8 mouse cellular contexts compared by ENCODE assay signal in genomic region chr15:78773290-78773729, GRCm38 (mm10). TPM values are rescaled to one million over a fixed set of nuclear protein-coding genes. Genes with fewer than 3 reads are reported as not detected.
DNase-seq lines count a peak whose midpoint lies in the region; ATAC-seq and TF ChIP-seq lines count a peak whose summit lies in the region.

Gene Mfng (minus strand): TSS chr15:78773475.

- ATAC-seq in forebrain, embryonic 12.5 days (ENCODE audit: low FRiP score): peak; percentile 79
- peak; percentile 72 for ATAC-seq in heart, embryonic 16.5 days (replicated peaks; ENCODE audit: extremely low read depth, insufficient read depth, low FRiP score)
- ATAC-seq in lung, embryonic 15.5 days (ENCODE audit: borderline replicate concordance, extremely low read depth, low FRiP score, low TSS enrichment): peak; percentile 78
- peak; percentile 72 for ATAC-seq in neural tube, embryonic 14.5 days (ENCODE audit: low read depth)

- no peaks in the 10 kb centered on the region for H3K9me3 ChIP-seq in forebrain, embryonic 12.5 days
- peaks cover 7% of the 10 kb centered on the region; the same call in 1 of the 2 replicates for H3K9me3 ChIP-seq in heart, embryonic 16.5 days (replicated peaks; ENCODE audit: control insufficient read depth, low read length)
- no peaks in the 10 kb centered on the region for H3K9me3 ChIP-seq in lung, embryonic 15.5 days
- no peaks in the 10 kb centered on the region for H3K9me3 ChIP-seq in neural tube, embryonic 14.5 days (ENCODE audit: control insufficient read depth, low read length)

- H3K4me1 ChIP-seq in forebrain, embryonic 12.5 days: peaks cover 65% of the 10 kb centered on the region
- H3K4me1 ChIP-seq in heart, embryonic 16.5 days (ENCODE audit: control insufficient read depth, insufficient read depth, low read length): no peaks in the 10 kb centered on the region; the same call in 1 of the 2 replicates
- peaks cover 19% of the 10 kb centered on the region for H3K4me1 ChIP-seq in lung, embryonic 15.5 days
- peaks cover 16% of the 10 kb centered on the region for H3K4me1 ChIP-seq in neural tube, embryonic 14.5 days (ENCODE audit: control insufficient read depth, insufficient read depth, low read length)
- peaks cover 29% of the 10 kb centered on the region for H3K4me1 ChIP-seq in thymus, adult 2 months (replicated peaks; ENCODE audit: control insufficient read depth, insufficient read depth, low read length)

- peak; percentile 75 to 77 for DNase-seq in CD8-positive naive resting alpha-beta T cell, adult 2 months (ENCODE audit: low read depth in 2 of 2, low spot score in 2 of 2)
- DNase-seq in adrenal gland, postnatal 14 days: peak; percentile 87
- peak; percentile 86 for DNase-seq in kidney, postnatal 10 days
- DNase-seq in thymus, adult 2 months: peak; percentile 91

- peak; percentile 78; the same call in 1 of the 2 replicates for TF ChIP-seq POLR2A in thymus, adult 2 months (IDR thresholded peaks at IDR 0.05; ENCODE audit: control insufficient read depth, extremely low read depth, insufficient read depth, low read length, poor library complexity)

- no peaks in the 10 kb centered on the region for H3K27me3 ChIP-seq in forebrain, embryonic 12.5 days
- H3K27me3 ChIP-seq in heart, embryonic 16.5 days (ENCODE audit: control insufficient read depth, insufficient read depth, low read length): no peaks in the 10 kb centered on the region
- no peaks in the 10 kb centered on the region for H3K27me3 ChIP-seq in lung, embryonic 15.5 days
- H3K27me3 ChIP-seq in neural tube, embryonic 14.5 days (ENCODE audit: control insufficient read depth, insufficient read depth, low read length): no peaks in the 10 kb centered on the region
- H3K27me3 ChIP-seq in thymus, adult 2 months (ENCODE audit: control insufficient read depth, insufficient read depth, low read length): no peaks in the 10 kb centered on the region

- H3K9ac ChIP-seq in forebrain, embryonic 12.5 days: peak within 1 kb of the TSS; percentile 68
- H3K9ac ChIP-seq in heart, embryonic 16.5 days (ENCODE audit: low read length): peak within 1 kb of the TSS; percentile 38
- peak within 1 kb of the TSS; percentile 16; the same call in 1 of the 2 replicates for H3K9ac ChIP-seq in lung, embryonic 15.5 days
- no peak within 1 kb of the TSS; the same call in 1 of the 2 replicates for H3K9ac ChIP-seq in neural tube, embryonic 14.5 days (replicated peaks; ENCODE audit: low read depth, low read length)

- H3K36me3 ChIP-seq in forebrain, embryonic 12.5 days (replicated peaks): peaks cover 11% of the 10 kb centered on the region
- peaks cover 21% of the 10 kb centered on the region for H3K36me3 ChIP-seq in heart, embryonic 16.5 days (ENCODE audit: control insufficient read depth, insufficient read depth)
- peaks cover 8% of the 10 kb centered on the region; the same call in 1 of the 2 replicates for H3K36me3 ChIP-seq in lung, embryonic 15.5 days
- no peaks in the 10 kb centered on the region for H3K36me3 ChIP-seq in neural tube, embryonic 14.5 days (ENCODE audit: control insufficient read depth, insufficient read depth, low read length)
- no peaks in the 10 kb centered on the region for H3K36me3 ChIP-seq in thymus, adult 2 months (ENCODE audit: control insufficient read depth, insufficient read depth, low read length)

- peak within 1 kb of the TSS; percentile 73 for H3K4me2 ChIP-seq in forebrain, embryonic 12.5 days
- H3K4me2 ChIP-seq in heart, embryonic 16.5 days (ENCODE audit: low read depth, low read length): peak within 1 kb of the TSS; percentile 56
- peak within 1 kb of the TSS; percentile 48 for H3K4me2 ChIP-seq in lung, embryonic 15.5 days
- H3K4me2 ChIP-seq in neural tube, embryonic 14.5 days (ENCODE audit: low read depth, low read length): peak within 1 kb of the TSS; percentile 41

- peak within 1 kb of the TSS; percentile 99 for H3K27ac ChIP-seq in forebrain, embryonic 12.5 days
- peak within 1 kb of the TSS; percentile 68 for H3K27ac ChIP-seq in heart, embryonic 16.5 days (ENCODE audit: low read length)
- H3K27ac ChIP-seq in lung, embryonic 15.5 days: peak within 1 kb of the TSS; percentile 46
- peak within 1 kb of the TSS; percentile 75 for H3K27ac ChIP-seq in neural tube, embryonic 14.5 days (ENCODE audit: low read depth, low read length)
- H3K27ac ChIP-seq in thymus, adult 2 months (ENCODE audit: control insufficient read depth, insufficient read depth, low read length): peak within 1 kb of the TSS; percentile 81

- H3K4me3 ChIP-seq in forebrain, embryonic 12.5 days (replicated peaks): peak within 1 kb of the TSS; percentile 49
- peak within 1 kb of the TSS; percentile 35 for H3K4me3 ChIP-seq in heart, embryonic 16.5 days (ENCODE audit: low read length)
- peak within 1 kb of the TSS; percentile 40 for H3K4me3 ChIP-seq in lung, embryonic 15.5 days
- peak within 1 kb of the TSS; percentile 18 for H3K4me3 ChIP-seq in neural tube, embryonic 14.5 days (ENCODE audit: low read depth, low read length)
- peak within 1 kb of the TSS; percentile 59 for H3K4me3 ChIP-seq in thymus, adult 2 months (ENCODE audit: control insufficient read depth, insufficient read depth, low read length)

- 1% methylated on average over 11 of the region's 11 CpGs for WGBS in forebrain, embryonic 12.5 days
- WGBS in heart, embryonic 16.5 days: 3% methylated on average over 11 of the region's 11 CpGs
- 4% methylated on average over 11 of the region's 11 CpGs for WGBS in lung, embryonic 15.5 days
- 5% methylated on average over 11 of the region's 11 CpGs for WGBS in neural tube, embryonic 14.5 days
- WGBS in thymus, adult 2 months: under 1% methylated on average over 11 of the region's 11 CpGs

- 0 out of 2 replicates have a peak, but pooled peaks have one; percentile 23 for TF ChIP-seq CTCF in thymus, adult 2 months (IDR thresholded peaks at IDR 0.05; ENCODE audit: borderline replicate concordance, control insufficient read depth, extremely low read depth, insufficient read depth, low read length, poor library complexity)

RNA-seq across cellular contexts. Expression of gene Mfng, which starts in this region (rescaled TPM):
- total RNA-seq in adrenal gland, postnatal 14 days (2021): 13.1 and 19.8 TPM in 2 replicates
- polyA plus RNA-seq in forebrain, embryonic 12.5 days (2016; fragmentation: Nextera tagmentation; extraction: Ambion mirVana): 137 and 147 TPM in 2 replicates
- 19.6 and 19.8 TPM in 2 replicates for polyA plus RNA-seq in heart, embryonic 16.5 days (2015; fragmentation: Nextera tagmentation; extraction: Ambion mirVana)
- polyA plus RNA-seq in lung, embryonic 15.5 days (2015; fragmentation: Nextera tagmentation; extraction: Ambion mirVana): 42.1 and 45.0 TPM in 2 replicates
- polyA plus RNA-seq in neural tube, embryonic 14.5 days (2014; fragmentation: Nextera tagmentation; extraction: Ambion mirVana): 6.9 and 10.2 TPM in 2 replicates
- polyA plus RNA-seq in thymus, adult 2 months (2012; rRNA removed): 97.5 and 110 TPM in 2 replicates

Comparison
In these comparisons a context has a peak if more than half of its experiments do, and no peak if none do; other contexts are left out.
1. Peak in every context shown above with its lines: DNase-seq, ATAC-seq, H3K4me3 ChIP-seq and H3K27ac ChIP-seq.
2. H3K27ac ChIP-seq: peak in every context shown above with its lines; median percentile 99 in forebrain, embryonic 12.5 days; 81 in thymus, adult 2 months; 75 in neural tube, embryonic 14.5 days; 68 in heart, embryonic 16.5 days; 46 in lung, embryonic 15.5 days.